Mouse (Mus musculus) CH12.LX (cell line): Measurements from ENCODE around the gene Olfml2a.

Experiments
- MXI1 ChIP-seq: IDR thresholded peaks from 2 replicates; pipeline ENCODE4 v1.6.1; 2011; ENCODE audit warnings: mild to moderate bottlenecking, low read depth, low read length, improper control_type of control experiment
- NELFE ChIP-seq: IDR thresholded peaks from 2 replicates; pipeline ENCODE4 v1.6.1; 2011; ENCODE audit warnings: low read depth, low read length, improper control_type of control experiment
- NRF1 ChIP-seq: IDR thresholded peaks from 2 replicates; pipeline ENCODE4 v1.6.1; 2014; ENCODE audit warnings: low read depth, mild to moderate bottlenecking, inconsistent platforms, low read length, improper control_type of control experiment, moderate library complexity
- POLR2A ChIP-seq: IDR thresholded peaks from 2 replicates; pipeline ENCODE4 v1.6.1; 2011; ENCODE audit warnings: low read depth, mild to moderate bottlenecking, improper control_type of control experiment, low read length

GRCm38 (mm10) chr2:38926145-38926891 lies 5.5 kb upstream of the Olfml2a start:
- TF ChIP-seq MXI1 (peak; percentile 87), NRF1 (peak; percentile 64), NELFE (peak; percentile 54; the same call in 1 of the 2 replicates), POLR2A (peak; percentile 20)
